Mouse (Mus musculus) liver, adult 2 months (tissue): ENCODE data around the gene Ntn5.

Experiments used
- CTCF ChIP-seq: fragments of 200-500 bp; IDR thresholded peaks from 2 replicates; pipeline ENCODE4 v1.5.1; 2011; ENCODE audit warnings: low read depth, low read length, control low read depth
- POLR2A ChIP-seq: fragments of 200-500 bp; IDR thresholded peaks from 2 replicates; pipeline ENCODE4 v1.6.1; 2011; ENCODE audit warnings: low read length, control low read depth; ENCODE audit not compliant: insufficient read depth; ENCODE audit errors: extremely low read depth

- TF ChIP-seq CTCF, result no peak
- no peak for TF ChIP-seq POLR2A
Observed at GRCm38 (mm10) chr7:45635711-45636688, 47.8 kb upstream of the Ntn5 start.
